Mouse (Mus musculus) G1E-ER4 (cell line): ENCODE results near the gene Echs1. TPM values are rescaled to one million over a fixed set of nuclear protein-coding genes. Genes with fewer than 3 reads are reported as not detected.

Source experiments
- GATA1 ChIP-seq: IDR thresholded peaks from one replicate; pipeline ENCODE4 v1.8.0; 2012; ENCODE audit warnings: low read length, inconsistent platforms
- polyA plus RNA-seq: library from polyadenylated mRNA; stranded (reverse); fragments of >175 nt; gene quantifications from 2 replicates; pipeline ENCODE4 v1.2.3, GENCODE M21; 2012

The Echs1 gene
- polyA plus RNA-seq, 1 experiment = 3.0 TPM

DNA sequence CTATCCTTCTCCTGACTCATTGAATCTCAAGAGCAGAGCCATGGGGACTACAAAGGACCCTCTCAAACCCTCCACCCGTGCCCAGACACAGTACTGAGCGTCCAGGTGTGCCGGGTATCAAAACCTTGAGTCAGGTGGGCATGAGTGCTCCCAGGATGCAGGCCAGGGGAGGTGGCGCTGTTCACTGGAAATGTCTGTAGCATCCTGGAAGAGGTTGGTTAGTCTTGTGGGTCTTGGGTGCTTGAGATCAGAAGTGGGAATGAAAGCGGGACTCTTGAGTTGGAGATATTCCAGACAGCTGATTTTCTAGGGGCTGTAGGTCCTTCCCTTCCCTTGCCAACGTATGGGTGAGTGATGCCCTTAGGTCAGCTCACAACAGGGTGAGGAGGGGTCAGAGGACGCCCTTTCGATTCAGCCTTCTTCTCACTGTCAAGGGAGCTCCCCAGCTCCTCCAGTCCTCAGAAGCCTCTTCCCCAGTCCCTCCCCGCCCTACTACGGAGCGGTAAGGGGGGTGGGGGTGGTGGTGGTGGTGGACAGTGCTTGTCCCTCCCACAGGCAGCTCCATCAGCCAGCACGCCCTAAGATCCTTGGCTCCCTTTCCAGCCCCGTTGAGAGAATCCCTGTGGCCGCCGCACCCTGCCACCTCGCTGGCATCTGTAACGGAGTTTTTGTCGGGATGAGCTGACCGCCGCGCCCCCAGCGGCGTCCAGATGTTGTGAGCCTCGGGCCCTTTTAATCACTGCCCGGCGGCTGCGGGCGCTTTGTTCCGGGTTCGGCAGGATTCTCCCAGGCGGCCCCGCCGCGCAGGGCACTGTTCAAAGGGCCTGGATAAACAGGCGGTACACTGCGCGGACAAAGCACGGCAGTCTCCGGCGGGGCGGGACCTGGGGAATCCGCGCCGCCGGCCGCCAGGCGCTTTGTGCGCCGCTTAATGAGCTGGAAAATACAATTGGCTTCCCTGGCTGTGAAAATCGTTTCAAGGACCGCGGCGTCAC is 58.6 kb downstream of the Echs1 start:
- TF ChIP-seq GATA1 = no peak

Other genes starting within 250 kb of the Echs1 start
- not detected in 2 replicates for gene Kndc1, start 221.8 kb downstream of the Echs1 start, polyA plus RNA-seq
- not detected in 2 replicates for gene Utf1, start 172.7 kb downstream of the Echs1 start, polyA plus RNA-seq
- not detected in 2 replicates for gene 6430531B16Rik, start 137.7 kb downstream of the Echs1 start, polyA plus RNA-seq
- 0.03 and 0.04 TPM in 2 replicates for gene Adam8, start 123.9 kb downstream of the Echs1 start, polyA plus RNA-seq
- gene Zfp511, start 80.1 kb downstream of the Echs1 start, polyA plus RNA-seq = 22.3 and 25.3 TPM in 2 replicates
- 6.8 and 9.4 TPM in 2 replicates for gene Tubgcp2, start 79.8 kb downstream of the Echs1 start, polyA plus RNA-seq
- gene Msx3, start 67.4 kb downstream of the Echs1 start, polyA plus RNA-seq = not detected in 2 replicates
- not detected in 2 replicates for gene Caly, start 33.9 kb downstream of the Echs1 start, polyA plus RNA-seq
- gene Prap1, start 23.1 kb downstream of the Echs1 start, polyA plus RNA-seq = not detected in 2 replicates
- gene Fuom, start 14.0 kb downstream of the Echs1 start, polyA plus RNA-seq = 0.23 TPM in 1 of 2 replicates, not detected in the other
- gene Paox, start 677 bp downstream of the Echs1 start, polyA plus RNA-seq = 1.8 and 5.9 TPM in 2 replicates
- 10.4 and 13.4 TPM in 2 replicates for gene Mtg1, start 21.1 kb upstream of the Echs1 start, polyA plus RNA-seq
- gene Sprn, start 38.4 kb upstream of the Echs1 start, polyA plus RNA-seq = not detected in 2 replicates
- gene Olfr522, start 48.3 kb upstream of the Echs1 start, polyA plus RNA-seq = not detected in 2 replicates
- gene Olfr523, start 56.7 kb upstream of the Echs1 start, polyA plus RNA-seq = not detected in 2 replicates
- not detected in 2 replicates for gene Olfr524, start 89.5 kb upstream of the Echs1 start, polyA plus RNA-seq
- not detected in 2 replicates for gene Cd163l1, start 101.8 kb upstream of the Echs1 start, polyA plus RNA-seq
- not detected in 2 replicates for gene 5830411N06Rik, start 130.8 kb upstream of the Echs1 start, polyA plus RNA-seq
- gene Olfr525, start 204.4 kb upstream of the Echs1 start, polyA plus RNA-seq = not detected in 2 replicates
- gene Olfr527, start 217.5 kb upstream of the Echs1 start, polyA plus RNA-seq = not detected in 2 replicates
- not detected in 2 replicates for gene Olfr60, start 245.2 kb upstream of the Echs1 start, polyA plus RNA-seq